Mouse (Mus musculus) hindbrain, embryonic 10.5 days (tissue): ENCODE data around the gene Bbip1. TPM values are rescaled to one million over a fixed set of nuclear protein-coding genes. Genes with fewer than 3 reads are reported as not detected.
"Not testable (repeated sequence)": the region's sequence is repeated elsewhere in the genome, so short reads cannot be mapped to it uniquely, and the experiment has no call there.

Experiments
- DNase-seq: peaks from one replicate; pipeline ENCODE4 v3.0.0-alpha.2; 2017; ENCODE audit warnings: low spot score
- H3K27ac ChIP-seq: fragments of 300-500 bp; sonication (generic); 2 replicates; pipeline ENCODE4 v1.5.1; 2016; ENCODE audit warnings: mild to moderate bottlenecking, moderate library complexity
- H3K27me3 ChIP-seq: fragments of 300-500 bp; sonication (generic); 2 replicates; pipeline ENCODE4 v1.6.1; 2016; ENCODE audit warnings: mild to moderate bottlenecking; ENCODE audit not compliant: poor library complexity, insufficient read depth, severe bottlenecking
- H3K36me3 ChIP-seq: fragments of 300-500 bp; sonication (generic); 2 replicates; pipeline ENCODE4 v1.6.1; 2016; ENCODE audit warnings: mild to moderate bottlenecking, moderate library complexity
- H3K4me1 ChIP-seq: fragments of 300-500 bp; sonication (generic); replicated peaks from 2 replicates; pipeline ENCODE4 v1.6.1; 2016; ENCODE audit warnings: mild to moderate bottlenecking
- H3K4me3 ChIP-seq: fragments of 300-500 bp; sonication (generic); 2 replicates; pipeline ENCODE4 v1.5.1; 2016; ENCODE audit warnings: mild to moderate bottlenecking, moderate library complexity
- H3K9me3 ChIP-seq: fragments of 300-500 bp; sonication (generic); 2 replicates; pipeline ENCODE4 v1.6.1; 2016; ENCODE audit warnings: mild to moderate bottlenecking, moderate library complexity
- WGBS: fragments of 180-500 bp; shearing (Covaris S2); methylation state at CpG from one replicate; pipeline ENCODE4 v1.1.7; 2016; 5-methylcytosine and 5-hydroxymethylcytosine counted together
- polyA plus RNA-seq: library from polyadenylated mRNA; unstranded; fragments of >200 nt; fragmentation: Nextera tagmentation; extraction: Ambion mirVana; gene quantifications from 2 replicates; pipeline ENCODE4 v1.2.1, GENCODE M21; 2016

Gene Bbip1
- polyA plus RNA-seq, 1 experiment from 2014 or later: 124 TPM

- Histone ChIP-seq H3K27me3 (no peaks in the 10 kb centered on the region), H3K4me3 (no peak overlapping the region), H3K27ac (no peak overlapping the region), H3K36me3 (peaks cover 4% of the 10 kb centered on the region; the same call in 1 of the 2 replicates), H3K9me3 (no peaks in the 10 kb centered on the region), H3K4me1 (0 out of 2 replicates have a peak, but pooled peaks cover 3% of the 10 kb centered on the region)
- no peak for DNase-seq
- WGBS: 96% methylated on average over 2 of the region's 2 CpGs
These were observed 13.1 kb upstream of the Bbip1 start for GRCm38 (mm10) chr19:53957513-53957912.

DNA sequence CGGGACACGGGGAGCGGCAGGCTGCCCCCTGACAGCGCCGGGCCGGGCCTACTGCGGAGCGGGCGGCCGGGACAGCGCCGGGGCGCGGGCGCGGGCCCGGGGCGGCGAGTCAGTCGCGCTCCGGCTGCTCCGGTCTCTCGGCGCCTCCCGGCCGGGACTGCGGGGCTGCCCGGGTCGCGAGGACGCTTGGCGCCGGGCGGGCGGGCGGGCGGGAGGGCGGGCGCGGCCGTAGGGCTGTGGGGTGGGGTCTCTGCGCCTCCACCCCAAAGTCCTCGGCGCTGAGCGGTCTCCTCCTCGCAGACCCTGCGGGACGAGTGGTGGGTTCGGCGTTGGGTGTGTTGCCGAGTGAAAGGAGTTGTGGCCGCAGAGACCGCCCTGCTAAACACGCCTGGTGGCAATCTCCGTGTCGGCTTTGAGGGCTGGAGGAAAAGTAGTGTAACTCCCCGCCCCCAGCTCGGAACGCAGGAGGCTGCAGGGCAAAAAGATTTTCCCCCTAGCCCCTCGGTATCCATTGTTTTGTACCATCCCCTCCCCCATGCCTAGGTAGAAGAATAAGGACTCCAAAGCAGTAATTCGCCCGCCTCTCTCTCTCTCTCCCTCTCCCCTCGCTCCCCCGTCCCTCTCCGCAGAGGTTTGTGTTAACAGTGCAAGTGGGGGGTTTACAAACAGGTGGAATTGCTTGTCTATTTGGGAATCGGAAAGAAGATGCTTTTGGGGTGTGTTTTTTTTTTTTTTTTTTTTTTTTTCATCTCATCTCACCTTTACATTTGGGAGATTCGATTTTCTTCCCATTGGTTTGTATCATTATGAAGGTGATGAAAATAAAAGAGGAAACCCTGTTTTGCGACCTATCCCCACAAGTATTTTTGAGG is 980 bp upstream of the Bbip1 start:
- Histone ChIP-seq H3K27me3 (no peaks in the 10 kb centered on the region), H3K27ac (peak overlapping the region; percentile 98), H3K4me3 (peak overlapping the region; percentile 92), H3K9me3 (no peaks in the 10 kb centered on the region), H3K36me3 (0 out of 2 replicates have a peak, but pooled peaks cover 6% of the 10 kb centered on the region), H3K4me1 (peaks cover 27% of the 10 kb centered on the region)
- DNase-seq: peak; percentile 77
- under 1% methylated on average over 68 of the region's 69 CpGs for WGBS

- WGBS: under 1% methylated on average over 44 of the region's 47 CpGs
- H3K27ac ChIP-seq: peak overlapping the region; percentile 98
- no peaks in the 10 kb centered on the region for H3K27me3 ChIP-seq
- H3K36me3 ChIP-seq: peaks cover 7% of the 10 kb centered on the region; the same call in 1 of the 2 replicates
- H3K4me3 ChIP-seq: peak overlapping the region; percentile 92
- no peaks in the 10 kb centered on the region for H3K9me3 ChIP-seq
- no peak for DNase-seq
- H3K4me1 ChIP-seq: peaks cover 27% of the 10 kb centered on the region
These were observed 351 bp upstream of the Bbip1 start for GRCm38 (mm10) chr19:53944786-53945169.

GRCm38 (mm10) chr19:53942342-53942741 is 2.1 kb downstream of the Bbip1 start:
- H3K27me3 ChIP-seq: no peaks in the 10 kb centered on the region
- H3K36me3 ChIP-seq: peaks cover 31% of the 10 kb centered on the region
- no peak for DNase-seq
- peaks cover 20% of the 10 kb centered on the region for H3K4me1 ChIP-seq
- H3K4me3 ChIP-seq: 0 out of 2 replicates have a peak overlapping the region, but pooled peaks have one; percentile 92
- no peak overlapping the region for H3K27ac ChIP-seq
- WGBS: 94% methylated on average over 2 of the region's 2 CpGs
- no peaks in the 10 kb centered on the region for H3K9me3 ChIP-seq

DNA sequence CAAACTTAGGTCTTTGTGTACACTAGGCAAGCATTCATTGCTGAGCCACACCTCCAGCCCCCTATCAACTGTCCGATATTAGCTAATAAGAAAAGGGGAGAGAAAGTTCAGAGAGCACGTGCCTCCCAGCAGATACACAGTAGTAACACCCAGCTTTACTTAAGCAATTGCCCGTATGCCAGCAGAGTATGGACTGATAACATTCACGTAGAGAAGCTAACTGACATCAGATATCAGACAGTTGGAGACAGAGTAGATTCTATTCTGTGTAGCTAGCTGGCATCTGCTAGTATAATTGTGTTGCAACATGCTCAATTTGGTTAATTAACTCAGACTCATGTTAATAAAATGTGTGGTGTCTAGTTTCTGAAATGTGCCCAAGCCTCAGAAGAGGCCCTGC is 3.3 kb downstream of the Bbip1 start:
- WGBS: 90% methylated on average over 4 of the region's 4 CpGs
- Histone ChIP-seq H3K27ac (no peak overlapping the region), H3K4me3 (no peak overlapping the region), H3K27me3 (no peaks in the 10 kb centered on the region), H3K36me3 (peaks cover 39% of the 10 kb centered on the region), H3K9me3 (no peaks in the 10 kb centered on the region), H3K4me1 (peaks cover 13% of the 10 kb centered on the region)
- DNase-seq: no peak

DNA sequence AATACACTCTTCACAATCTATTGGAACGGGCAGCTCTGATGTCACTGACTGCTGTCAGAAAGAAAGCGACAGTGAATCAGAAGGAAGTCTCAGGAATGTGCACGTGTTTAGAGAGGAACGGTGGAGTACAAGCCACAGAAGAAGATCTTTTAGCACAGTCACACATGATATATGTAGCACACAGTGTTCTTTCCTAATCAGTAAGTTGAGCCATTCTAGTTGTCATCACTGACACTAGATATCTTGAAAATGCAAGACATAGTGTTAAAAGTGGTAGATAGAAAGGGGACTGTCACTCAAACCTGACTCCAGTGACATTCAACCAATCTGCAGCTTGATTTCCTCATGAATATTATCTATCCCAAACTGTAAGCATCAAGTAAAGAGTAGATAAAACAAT is 5.0 kb downstream of the Bbip1 start:
- H3K27me3 ChIP-seq: no peaks in the 10 kb centered on the region
- 89% methylated on average over 4 of the region's 4 CpGs for WGBS

DNA sequence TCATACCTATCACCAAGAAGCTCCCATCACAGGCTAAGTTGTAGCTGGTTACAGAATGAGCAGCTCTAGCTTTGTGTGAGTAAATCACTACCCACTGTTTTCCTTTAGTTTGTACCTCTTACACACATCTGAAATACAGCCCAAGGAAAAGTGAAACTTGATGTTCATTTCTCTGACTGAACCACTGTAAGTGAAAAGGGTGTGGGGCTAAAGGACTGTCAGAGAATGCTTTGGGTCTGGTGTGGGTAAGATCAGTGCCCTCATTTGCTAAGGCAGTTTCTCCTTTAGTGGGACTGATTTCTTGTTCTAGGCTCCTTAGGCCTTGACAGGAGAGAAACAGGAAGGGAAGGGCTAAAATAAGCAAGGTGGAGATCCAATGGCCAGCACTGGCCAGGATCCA is 10.4 kb downstream of the Bbip1 start:
- Histone ChIP-seq H3K27me3 (no peaks in the 10 kb centered on the region), H3K9me3 (no peaks in the 10 kb centered on the region), H3K27ac (no peak overlapping the region), H3K36me3 (peaks cover 82% of the 10 kb centered on the region), H3K4me1 (no peaks in the 10 kb centered on the region), H3K4me3 (no peak overlapping the region)
- DNase-seq: no peak

More for the DNA sequence above, 5.0 kb downstream of the Bbip1 start:
- Histone ChIP-seq H3K27ac (no peak overlapping the region), H3K36me3 (peaks cover 50% of the 10 kb centered on the region), H3K4me3 (no peak overlapping the region), H3K4me1 (peaks cover 10% of the 10 kb centered on the region), H3K9me3 (no peaks in the 10 kb centered on the region)
- no peak for DNase-seq

DNA sequence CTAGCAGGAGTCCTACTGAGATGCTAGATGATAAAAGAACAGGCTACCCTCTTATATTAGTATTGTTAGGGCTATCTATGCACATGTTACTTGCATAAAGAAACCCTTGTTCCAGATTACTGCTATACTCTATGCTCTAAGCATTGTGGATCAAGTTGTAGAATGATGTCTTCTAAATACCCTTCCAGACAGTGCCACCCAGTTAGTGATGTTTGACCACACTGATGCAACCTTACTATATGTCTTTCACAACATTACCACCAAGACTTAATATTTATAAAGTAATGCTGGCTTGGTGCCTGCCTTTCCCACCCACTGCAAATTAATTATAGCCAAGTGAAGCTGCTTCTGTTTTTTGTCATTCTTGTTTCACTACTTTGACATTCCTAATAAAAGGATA is 11.4 kb downstream of the Bbip1 start:
- Histone ChIP-seq H3K4me3 (no peak overlapping the region), H3K27ac (no peak overlapping the region), H3K36me3 (peaks cover 73% of the 10 kb centered on the region), H3K4me1 (no peaks in the 10 kb centered on the region), H3K27me3 (no peaks in the 10 kb centered on the region), H3K9me3 (no peaks in the 10 kb centered on the region)
- no peak for DNase-seq

DNA sequence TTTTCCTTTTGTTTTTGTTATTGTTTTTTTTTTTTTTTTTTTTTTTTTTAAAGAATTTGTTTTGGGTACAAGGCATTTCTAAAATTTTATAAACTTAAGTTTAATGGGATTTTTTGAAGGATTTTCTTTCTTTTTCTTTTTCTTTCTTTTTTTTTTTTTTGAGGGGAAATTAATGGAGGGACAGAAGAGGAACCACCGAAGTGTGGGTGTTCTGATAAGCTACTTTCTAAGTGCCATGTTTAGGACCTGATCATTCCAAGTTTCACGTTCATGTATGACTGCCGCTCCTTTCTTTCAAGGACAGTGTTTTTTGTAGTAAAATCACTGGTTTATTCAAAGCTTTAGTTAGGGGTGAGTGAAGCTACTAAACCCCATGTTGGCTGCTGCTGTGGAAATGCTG is 15.2 kb downstream of the Bbip1 start:
- peaks cover 64% of the 10 kb centered on the region for H3K36me3 ChIP-seq
- DNase-seq: no peak
- 92% methylated on average over 3 of the region's 3 CpGs for WGBS

DNA sequence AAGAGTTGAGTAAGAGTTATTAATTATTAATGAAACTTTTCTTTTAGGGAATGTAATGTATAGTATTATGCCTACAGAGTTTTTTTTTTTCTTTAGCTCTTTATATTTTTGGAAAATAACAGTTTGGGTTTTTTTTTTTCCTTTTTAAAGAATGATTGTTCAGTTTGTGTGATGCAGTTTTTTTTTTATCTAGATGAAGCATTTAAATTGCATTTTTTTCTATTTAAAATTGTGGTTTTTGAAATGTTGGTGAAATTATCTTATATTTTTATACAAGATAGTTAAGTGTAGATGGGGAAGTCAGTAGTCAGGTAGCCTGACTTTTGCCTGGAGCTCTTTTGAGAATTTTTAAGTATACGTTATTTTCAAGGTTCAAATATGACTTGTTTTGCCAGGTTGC is 17.7 kb downstream of the Bbip1 start:
- Histone ChIP-seq H3K36me3 (peaks cover 64% of the 10 kb centered on the region), H3K4me3 (no peak overlapping the region), H3K27me3 (no peaks in the 10 kb centered on the region), H3K9me3 (peaks cover 2% of the 10 kb centered on the region; the same call in 1 of the 2 replicates), H3K27ac (no peak overlapping the region), H3K4me1 (no peaks in the 10 kb centered on the region)
- 96% methylated on average over 1 of the region's 1 CpGs for WGBS
- DNase-seq: no peak

More for the DNA sequence above, 15.2 kb downstream of the Bbip1 start:
- Histone ChIP-seq H3K4me3 (no peak overlapping the region), H3K4me1 (no peaks in the 10 kb centered on the region), H3K27ac (no peak overlapping the region), H3K27me3 (no peaks in the 10 kb centered on the region), H3K9me3 (peaks cover under 1% of the 10 kb centered on the region; the same call in 1 of the 2 replicates)

- Histone ChIP-seq H3K4me3 (no peak overlapping the region), H3K27me3 (no peaks in the 10 kb centered on the region), H3K27ac (no peak overlapping the region), H3K4me1 (no peaks in the 10 kb centered on the region), H3K9me3 (peaks cover 2% of the 10 kb centered on the region; the same call in 1 of the 2 replicates), H3K36me3 (peaks cover 54% of the 10 kb centered on the region)
- DNase-seq: no peak
- 90% methylated on average over 2 of the region's 2 CpGs for WGBS
These were observed 19.1 kb downstream of the Bbip1 start for GRCm38 (mm10) chr19:53925338-53925751.

DNA sequence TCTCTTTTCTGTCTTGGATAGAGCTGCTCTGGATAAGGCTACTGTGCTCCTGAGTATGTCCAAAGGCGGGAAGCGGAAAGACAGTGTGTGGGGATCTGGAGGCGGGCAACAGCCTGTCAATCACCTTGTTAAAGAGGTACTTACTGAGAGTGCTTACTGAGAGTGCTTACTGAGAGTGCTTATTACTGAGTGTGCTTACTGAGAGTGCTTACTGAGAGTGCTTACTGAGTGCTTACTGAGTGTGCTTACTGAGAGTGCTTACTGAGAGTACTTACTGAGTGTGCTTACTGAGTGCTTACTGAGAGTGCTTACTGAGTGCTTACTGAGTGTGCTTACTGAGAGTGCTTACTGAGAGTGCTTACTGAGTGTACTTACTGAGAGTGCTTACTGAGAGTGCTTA is 22.4 kb downstream of the Bbip1 start:
- WGBS: 87% methylated on average over 3 of the region's 3 CpGs
- not testable (repeated sequence) for H3K9me3 ChIP-seq, H3K4me3 ChIP-seq, H3K27me3 ChIP-seq, DNase-seq, H3K27ac ChIP-seq, H3K4me1 ChIP-seq
- H3K36me3 ChIP-seq: peaks cover 71% of the 10 kb centered on the region

DNA sequence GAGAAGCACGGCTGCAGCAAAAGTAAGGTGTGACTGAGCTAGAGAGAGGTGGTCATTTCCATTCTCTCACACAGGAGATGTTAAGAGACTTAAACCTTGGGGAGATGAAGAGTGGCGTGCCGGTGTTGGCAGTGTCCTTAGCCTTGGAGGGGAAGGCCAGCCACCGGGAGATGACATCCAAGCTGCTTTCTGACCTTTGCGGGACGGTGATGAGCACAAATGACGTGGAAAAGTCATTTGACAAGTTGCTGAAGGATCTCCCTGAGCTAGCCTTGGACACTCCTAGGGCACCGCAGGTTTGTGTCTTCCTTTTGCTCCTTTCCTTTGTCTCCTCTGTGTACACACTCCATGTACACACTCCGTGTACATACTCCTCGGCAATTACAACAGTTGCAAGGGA is 24.9 kb downstream of the Bbip1 start:
- Histone ChIP-seq H3K4me3 (no peak overlapping the region), H3K27me3 (no peaks in the 10 kb centered on the region), H3K36me3 (peaks cover 74% of the 10 kb centered on the region), H3K4me1 (no peaks in the 10 kb centered on the region), H3K27ac (no peak overlapping the region), H3K9me3 (peaks cover 2% of the 10 kb centered on the region; the same call in 1 of the 2 replicates)
- no peak for DNase-seq
- WGBS: 94% methylated on average over 10 of the region's 10 CpGs
